Mouse (Mus musculus) hindbrain, embryonic 10.5 days (tissue): ENCODE results near the gene Olfr186. TPM values are rescaled to one million over a fixed set of nuclear protein-coding genes. Genes with fewer than 3 reads are reported as not detected.
"Not testable (repeated sequence)": the region's sequence is repeated elsewhere in the genome, so short reads cannot be mapped to it uniquely, and the experiment has no call there.

Experiments
- DNase-seq: peaks from one replicate; pipeline ENCODE4 v3.0.0-alpha.2; 2017; ENCODE audit warnings: low spot score
- H3K27ac ChIP-seq: fragments of 300-500 bp; sonication (generic); 2 replicates; pipeline ENCODE4 v1.5.1; 2016; ENCODE audit warnings: mild to moderate bottlenecking, moderate library complexity
- H3K27me3 ChIP-seq: fragments of 300-500 bp; sonication (generic); 2 replicates; pipeline ENCODE4 v1.6.1; 2016; ENCODE audit warnings: mild to moderate bottlenecking; ENCODE audit not compliant: poor library complexity, insufficient read depth, severe bottlenecking
- H3K36me3 ChIP-seq: fragments of 300-500 bp; sonication (generic); 2 replicates; pipeline ENCODE4 v1.6.1; 2016; ENCODE audit warnings: mild to moderate bottlenecking, moderate library complexity
- H3K4me1 ChIP-seq: fragments of 300-500 bp; sonication (generic); replicated peaks from 2 replicates; pipeline ENCODE4 v1.6.1; 2016; ENCODE audit warnings: mild to moderate bottlenecking
- H3K4me3 ChIP-seq: fragments of 300-500 bp; sonication (generic); 2 replicates; pipeline ENCODE4 v1.5.1; 2016; ENCODE audit warnings: mild to moderate bottlenecking, moderate library complexity
- H3K9me3 ChIP-seq: fragments of 300-500 bp; sonication (generic); 2 replicates; pipeline ENCODE4 v1.6.1; 2016; ENCODE audit warnings: mild to moderate bottlenecking, moderate library complexity
- WGBS: fragments of 180-500 bp; shearing (Covaris S2); methylation state at CpG from one replicate; pipeline ENCODE4 v1.1.7; 2016; 5-methylcytosine and 5-hydroxymethylcytosine counted together
- polyA plus RNA-seq: library from polyadenylated mRNA; unstranded; fragments of >200 nt; fragmentation: Nextera tagmentation; extraction: Ambion mirVana; gene quantifications from 2 replicates; pipeline ENCODE4 v1.2.1, GENCODE M21; 2016

Gene Olfr186
- polyA plus RNA-seq: not detected in 2 replicates

GRCm38 (mm10) chr16:59030191-59030590 is at the start of gene Olfr186:
Gene Olfr186 (minus strand): TSS chr16:59030291.
- Histone ChIP-seq H3K36me3 (no peaks in the 10 kb centered on the region), H3K9me3 (no peaks in the 10 kb centered on the region), H3K4me3 (no peak within 1 kb of the TSS), H3K27ac (no peak within 1 kb of the TSS), H3K27me3 (no peaks in the 10 kb centered on the region), H3K4me1 (no peaks in the 10 kb centered on the region)
- WGBS: 89% methylated on average over 4 of the region's 4 CpGs
- no peak for DNase-seq

- Histone ChIP-seq H3K36me3 (no peaks in the 10 kb centered on the region), H3K4me1 (no peaks in the 10 kb centered on the region), H3K27ac (no peak within 1 kb of the TSS), H3K4me3 (no peak within 1 kb of the TSS), H3K9me3 (no peaks in the 10 kb centered on the region), H3K27me3 (no peaks in the 10 kb centered on the region)
- WGBS: 92% methylated on average over 5 of the region's 5 CpGs
- no peak for DNase-seq
Measured at GRCm38 (mm10) chr16:59077905-59078304, 47.8 kb upstream of the Olfr186 start, which contains the start of gene Olfr190. Gene Olfr190 (minus strand): TSS chr16:59078005.

GRCm38 (mm10) chr16:59073520-59073919 is 43.4 kb upstream of the Olfr186 start:
- H3K27ac ChIP-seq: no peak overlapping the region
- H3K4me3 ChIP-seq: no peak overlapping the region
- H3K36me3 ChIP-seq: no peaks in the 10 kb centered on the region
- 91% methylated on average over 1 of the region's 1 CpGs for WGBS
- H3K4me1 ChIP-seq: no peaks in the 10 kb centered on the region
- no peaks in the 10 kb centered on the region for H3K27me3 ChIP-seq
- no peak for DNase-seq
- no peaks in the 10 kb centered on the region for H3K9me3 ChIP-seq

- Histone ChIP-seq H3K4me1 (no peaks in the 10 kb centered on the region), H3K27ac (no peak overlapping the region), H3K4me3 (no peak overlapping the region), H3K9me3 (no peaks in the 10 kb centered on the region), H3K36me3 (no peaks in the 10 kb centered on the region), H3K27me3 (no peaks in the 10 kb centered on the region)
- no peak for DNase-seq
Measured at GRCm38 (mm10) chr16:59071755-59072154, 41.7 kb upstream of the Olfr186 start.

GRCm38 (mm10) chr16:59062411-59062810 is 32.3 kb upstream of the Olfr186 start:
- H3K27me3 ChIP-seq, H3K4me3 ChIP-seq, H3K36me3 ChIP-seq, H3K9me3 ChIP-seq, H3K4me1 ChIP-seq, DNase-seq, H3K27ac ChIP-seq: not testable (repeated sequence)
- 73% methylated on average over 3 of the region's 3 CpGs for WGBS

- H3K27me3 ChIP-seq, H3K4me3 ChIP-seq, H3K4me1 ChIP-seq, H3K36me3 ChIP-seq, H3K27ac ChIP-seq, H3K9me3 ChIP-seq, DNase-seq: not testable (repeated sequence)
- 92% methylated on average over 2 of the region's 2 CpGs for WGBS
Measured at GRCm38 (mm10) chr16:59049286-59049685, 19.2 kb upstream of the Olfr186 start.

GRCm38 (mm10) chr16:59048860-59049259 is 18.8 kb upstream of the Olfr186 start:
- Histone ChIP-seq H3K36me3 (no peaks in the 10 kb centered on the region), H3K4me3 (no peak overlapping the region), H3K27me3 (no peaks in the 10 kb centered on the region), H3K27ac (no peak overlapping the region), H3K9me3 (no peaks in the 10 kb centered on the region), H3K4me1 (no peaks in the 10 kb centered on the region)
- 82% methylated on average over 1 of the region's 1 CpGs for WGBS
- no peak for DNase-seq

- no peak overlapping the region for H3K4me3 ChIP-seq
- 70% methylated on average over 4 of the region's 4 CpGs for WGBS
- H3K27ac ChIP-seq: no peak overlapping the region
- H3K36me3 ChIP-seq: no peaks in the 10 kb centered on the region
- no peak for DNase-seq
- no peaks in the 10 kb centered on the region for H3K4me1 ChIP-seq
- H3K27me3 ChIP-seq: no peaks in the 10 kb centered on the region
- no peaks in the 10 kb centered on the region for H3K9me3 ChIP-seq
Measured at GRCm38 (mm10) chr16:59047579-59047978, 17.5 kb upstream of the Olfr186 start.

- no peaks in the 10 kb centered on the region for H3K4me1 ChIP-seq
- H3K27me3 ChIP-seq: no peaks in the 10 kb centered on the region
- 84% methylated on average over 3 of the region's 3 CpGs for WGBS
- H3K36me3 ChIP-seq: no peaks in the 10 kb centered on the region
- DNase-seq: no peak
- no peaks in the 10 kb centered on the region for H3K9me3 ChIP-seq
- no peak overlapping the region for H3K4me3 ChIP-seq
- H3K27ac ChIP-seq: no peak overlapping the region
Measured at GRCm38 (mm10) chr16:59045835-59046234, 15.7 kb upstream of the Olfr186 start.

- no peaks in the 10 kb centered on the region for H3K27me3 ChIP-seq
- DNase-seq: no peak
- 86% methylated on average over 7 of the region's 7 CpGs for WGBS
- H3K9me3 ChIP-seq: no peaks in the 10 kb centered on the region
- no peaks in the 10 kb centered on the region for H3K4me1 ChIP-seq
- H3K27ac ChIP-seq: no peak within 1 kb of the TSS
- H3K36me3 ChIP-seq: no peaks in the 10 kb centered on the region
- H3K4me3 ChIP-seq: no peak within 1 kb of the TSS
Measured at GRCm38 (mm10) chr16:59039710-59040109, 9.6 kb upstream of the Olfr186 start, which contains the start of gene Olfr187. Gene Olfr187 (minus strand): TSS chr16:59039767.

GRCm38 (mm10) chr16:59013357-59014018 is 16.6 kb downstream of the Olfr186 start:
- no peaks in the 10 kb centered on the region for H3K36me3 ChIP-seq
- H3K9me3 ChIP-seq: no peaks in the 10 kb centered on the region
- H3K27ac ChIP-seq: no peak overlapping the region
- H3K4me1 ChIP-seq: no peaks in the 10 kb centered on the region
- WGBS: 79% methylated on average over 2 of the region's 2 CpGs
- DNase-seq: no peak
- no peak overlapping the region for H3K4me3 ChIP-seq
- no peaks in the 10 kb centered on the region for H3K27me3 ChIP-seq

- H3K9me3 ChIP-seq: no peaks in the 10 kb centered on the region
- H3K4me3 ChIP-seq: no peak overlapping the region
- no peaks in the 10 kb centered on the region for H3K4me1 ChIP-seq
- no peaks in the 10 kb centered on the region for H3K36me3 ChIP-seq
- H3K27ac ChIP-seq: no peak overlapping the region
- no peak for DNase-seq
- no peaks in the 10 kb centered on the region for H3K27me3 ChIP-seq
Measured at GRCm38 (mm10) chr16:59007146-59007545, 22.9 kb downstream of the Olfr186 start.

GRCm38 (mm10) chr16:58995057-58995456 is 35.0 kb downstream of the Olfr186 start, which contains the start of gene Olfr183:
Gene Olfr183 (plus strand): TSS chr16:58995357.
- 75% methylated on average over 2 of the region's 2 CpGs for WGBS
- DNase-seq: no peak
- no peak within 1 kb of the TSS for H3K4me3 ChIP-seq
- no peaks in the 10 kb centered on the region for H3K27me3 ChIP-seq
- no peaks in the 10 kb centered on the region for H3K36me3 ChIP-seq
- H3K4me1 ChIP-seq: no peaks in the 10 kb centered on the region
- no peak within 1 kb of the TSS for H3K27ac ChIP-seq
- no peaks in the 10 kb centered on the region for H3K9me3 ChIP-seq
